Mouse (Mus musculus) MEL (cell line): Measurements from ENCODE around the gene 1700013F07Rik. TPM values are rescaled to one million over a fixed set of nuclear protein-coding genes. Genes with fewer than 3 reads are reported as not detected.
A peak's percentile ranks its signal among the peaks of the same experiment; 100 is the strongest.

ENCODE experiments used
- DNase-seq: peaks from one replicate; pipeline ENCODE4 v3.0.0; 2011; ENCODE audit warnings: low read depth, low spot score
- H3K27ac ChIP-seq: 2 replicates; pipeline ENCODE4 v1.5.1; 2012; ENCODE audit warnings: low read depth, mild to moderate bottlenecking, control low read depth, low read length, moderate library complexity; ENCODE audit not compliant: control insufficient read depth
- H3K27me3 ChIP-seq, 2 experiments: fragments of 150-350 bp in 1 of 2; sonication (generic) in 1 of 2; 2 replicates each; pipeline ENCODE4 v1.6.1; 2012; ENCODE audit warnings: low read length in 2 of 2, mild to moderate bottlenecking in 2 of 2, improper control_type of control experiment in 1 of 2, moderate library complexity in 1 of 2; ENCODE audit not compliant: insufficient read depth in 2 of 2, control insufficient read depth in 1 of 2
- H3K36me3 ChIP-seq, 2 experiments: 2 replicates each; pipeline ENCODE4 v1.6.1; 2012 to 2014; ENCODE audit warnings: low read length in 2 of 2, improper control_type of control experiment in 1 of 2, inconsistent platforms in 1 of 2, mild to moderate bottlenecking in 1 of 2; ENCODE audit not compliant: insufficient read depth in 2 of 2, control insufficient read depth in 1 of 2
- H3K4me1 ChIP-seq, 2 experiments: fragments of 150-350 bp in 1 of 2; sonication (generic) in 1 of 2; 2 replicates each; pipeline ENCODE4 v1.6.1; 2012; ENCODE audit warnings: low read length in 2 of 2, improper control_type of control experiment in 1 of 2, mild to moderate bottlenecking in 1 of 2; ENCODE audit not compliant: insufficient read depth in 2 of 2, control insufficient read depth in 1 of 2
- H3K4me3 ChIP-seq, 2 experiments: fragments of 150-350 bp in 1 of 2; sonication (generic) in 1 of 2; 2 replicates each; pipeline ENCODE4 v1.5.1; 2012; ENCODE audit warnings: low read depth in 2 of 2, low read length in 2 of 2, mild to moderate bottlenecking in 2 of 2, moderate library complexity in 2 of 2, control low read depth in 1 of 2, improper control_type of control experiment in 1 of 2; ENCODE audit not compliant: control insufficient read depth in 1 of 2, insufficient read depth in 1 of 2
- H3K79me2 ChIP-seq: 2 replicates; pipeline ENCODE4 v1.6.1; 2012; ENCODE audit warnings: mild to moderate bottlenecking, low read length, moderate library complexity; ENCODE audit not compliant: control insufficient read depth, poor library complexity, insufficient read depth
- H3K9ac ChIP-seq: 2 replicates; pipeline ENCODE4 v1.6.1; 2012; ENCODE audit warnings: low read depth, mild to moderate bottlenecking, control low read depth, low read length, moderate library complexity; ENCODE audit not compliant: control insufficient read depth, poor library complexity, severe bottlenecking
- H3K9me3 ChIP-seq: fragments of 150-350 bp; sonication (generic); replicated peaks from 2 replicates; pipeline ENCODE4 v1.6.1; 2012; ENCODE audit warnings: mild to moderate bottlenecking, low read length, improper control_type of control experiment, moderate library complexity; ENCODE audit not compliant: insufficient read depth
- BHLHE40 ChIP-seq: IDR thresholded peaks from 2 replicates; pipeline ENCODE4 v1.6.1; 2012; ENCODE audit warnings: low read depth, mild to moderate bottlenecking, inconsistent platforms, low read length, improper control_type of control experiment, borderline replicate concordance
- CHD1 ChIP-seq: IDR thresholded peaks from 2 replicates; pipeline ENCODE4 v1.6.1; 2012; ENCODE audit warnings: low read depth, mild to moderate bottlenecking, inconsistent platforms, low read length, improper control_type of control experiment
- CHD2 ChIP-seq: IDR thresholded peaks from 2 replicates; pipeline ENCODE4 v1.6.1; 2011; ENCODE audit warnings: low read length, improper control_type of control experiment
- CTCF ChIP-seq, 3 experiments: IDR thresholded peaks in 2 of 3; conservative IDR thresholded peaks in 1 of 3; 2 replicates each; pipeline ENCODE4 v1.5.1; 2011 to 2012; ENCODE audit warnings: low read length in 3 of 3, low read depth in 2 of 3, mild to moderate bottlenecking in 2 of 3, improper control_type of control experiment in 1 of 3, inconsistent platforms in 1 of 3, mixed read lengths in 1 of 3, moderate library complexity in 1 of 3; ENCODE audit not compliant: control insufficient read depth in 1 of 3, insufficient read depth in 1 of 3, poor library complexity in 1 of 3, severe bottlenecking in 1 of 3
- ELF1 ChIP-seq: IDR thresholded peaks from 2 replicates; pipeline ENCODE4 v1.6.1; 2014; ENCODE audit warnings: low read depth, mild to moderate bottlenecking, inconsistent platforms, low read length, improper control_type of control experiment, moderate library complexity
- EP300 ChIP-seq, 2 experiments: IDR thresholded peaks; 2 replicates each; pipeline ENCODE4 v1.6.1; 2011; ENCODE audit warnings: improper control_type of control experiment in 2 of 2, low read length in 2 of 2, low read depth in 1 of 2, mild to moderate bottlenecking in 1 of 2
- ETS1 ChIP-seq: IDR thresholded peaks from 2 replicates; pipeline ENCODE4 v1.6.1; 2012; ENCODE audit warnings: low read depth, mild to moderate bottlenecking, inconsistent platforms, low read length, improper control_type of control experiment, moderate library complexity
- GABPA ChIP-seq: IDR thresholded peaks from 2 replicates; pipeline ENCODE4 v1.6.1; 2012; ENCODE audit warnings: low read depth, mild to moderate bottlenecking, inconsistent platforms, low read length, improper control_type of control experiment, moderate library complexity
- GATA1 ChIP-seq: IDR thresholded peaks from 2 replicates; pipeline ENCODE4 v1.6.1; 2011; ENCODE audit warnings: low read depth, low read length, improper control_type of control experiment
- HCFC1 ChIP-seq: IDR thresholded peaks from 2 replicates; pipeline ENCODE4 v1.6.1; 2012; ENCODE audit warnings: low read depth, mild to moderate bottlenecking, inconsistent platforms, low read length, improper control_type of control experiment, moderate library complexity
- JUND ChIP-seq: IDR thresholded peaks from 2 replicates; pipeline ENCODE4 v1.6.1; 2011; ENCODE audit warnings: low read depth, mild to moderate bottlenecking, improper control_type of control experiment, low read length
- KAT2A ChIP-seq: conservative IDR thresholded peaks from 2 replicates; pipeline ENCODE4 v1.6.1; 2012; ENCODE audit warnings: low read depth, low read length, improper control_type of control experiment, inconsistent platforms
- MAFK ChIP-seq: IDR thresholded peaks from 2 replicates; pipeline ENCODE4 v1.6.1; 2011; ENCODE audit warnings: low read depth, mild to moderate bottlenecking, low read length, improper control_type of control experiment, borderline replicate concordance
- MAX ChIP-seq: IDR thresholded peaks from 2 replicates; pipeline ENCODE4 v1.6.1; 2011; ENCODE audit warnings: low read length, improper control_type of control experiment
- MAZ ChIP-seq: IDR thresholded peaks from 2 replicates; pipeline ENCODE4 v1.6.1; 2012; ENCODE audit warnings: low read depth, mild to moderate bottlenecking, inconsistent platforms, low read length, improper control_type of control experiment
- MEF2A ChIP-seq: IDR thresholded peaks from 2 replicates; pipeline ENCODE4 v1.6.1; 2014; ENCODE audit warnings: low read depth, mild to moderate bottlenecking, inconsistent platforms, low read length, improper control_type of control experiment; ENCODE audit not compliant: poor library complexity, insufficient replicate concordance, severe bottlenecking; ENCODE audit errors: extremely low read depth
- MXI1 ChIP-seq: IDR thresholded peaks from 2 replicates; pipeline ENCODE4 v1.6.1; 2011; ENCODE audit warnings: mild to moderate bottlenecking, low read depth, low read length, improper control_type of control experiment
- MYB ChIP-seq: IDR thresholded peaks from 2 replicates; pipeline ENCODE4 v1.6.1; 2011; ENCODE audit warnings: mild to moderate bottlenecking, low read depth, low read length, improper control_type of control experiment
- MYC ChIP-seq: IDR thresholded peaks from 2 replicates; pipeline ENCODE4 v1.6.1; 2011; ENCODE audit warnings: low read depth, mild to moderate bottlenecking, low read length, improper control_type of control experiment, moderate library complexity
- NELFE ChIP-seq: IDR thresholded peaks from 2 replicates; pipeline ENCODE4 v1.6.1; 2011; ENCODE audit warnings: low read depth, low read length, improper control_type of control experiment
- NRF1 ChIP-seq: IDR thresholded peaks from 2 replicates; pipeline ENCODE4 v1.6.1; 2014; ENCODE audit warnings: low read depth, mild to moderate bottlenecking, inconsistent platforms, low read length, improper control_type of control experiment, moderate library complexity; ENCODE audit not compliant: poor library complexity, insufficient read depth, severe bottlenecking
- POLR2A ChIP-seq, 2 experiments: IDR thresholded peaks; 2 replicates each; pipeline ENCODE4 v1.6.1; 2011 to 2012; ENCODE audit warnings: low read length in 2 of 2, mild to moderate bottlenecking in 2 of 2, control low read depth in 1 of 2, improper control_type of control experiment in 1 of 2, low read depth in 1 of 2, moderate library complexity in 1 of 2; ENCODE audit not compliant: control insufficient read depth in 1 of 2, insufficient read depth in 1 of 2, poor library complexity in 1 of 2
- POLR2AphosphoS2 ChIP-seq: IDR thresholded peaks from 2 replicates; pipeline ENCODE4 v1.6.1; 2011; ENCODE audit warnings: low read length, improper control_type of control experiment
- POLR2AphosphoS5 ChIP-seq: IDR thresholded peaks from 2 replicates; pipeline ENCODE4 v1.6.1; 2012; ENCODE audit warnings: low read depth, borderline replicate concordance, mild to moderate bottlenecking, inconsistent platforms, low read length, moderate library complexity, mixed read lengths
- RCOR1 ChIP-seq: IDR thresholded peaks from 2 replicates; pipeline ENCODE4 v1.6.1; 2012; ENCODE audit warnings: low read depth, mild to moderate bottlenecking, inconsistent platforms, low read length, improper control_type of control experiment
- SIN3A ChIP-seq: IDR thresholded peaks from 2 replicates; pipeline ENCODE4 v1.6.1; 2012; ENCODE audit warnings: low read length, improper control_type of control experiment, inconsistent platforms
- SMC3 ChIP-seq: IDR thresholded peaks from 2 replicates; pipeline ENCODE4 v1.6.1; 2011; ENCODE audit warnings: low read depth, low read length, improper control_type of control experiment
- TAL1 ChIP-seq: IDR thresholded peaks from 2 replicates; pipeline ENCODE4 v1.6.1; 2012; ENCODE audit warnings: mild to moderate bottlenecking, inconsistent platforms, low read length, moderate library complexity, mixed read lengths
- TBP ChIP-seq: IDR thresholded peaks from 2 replicates; pipeline ENCODE4 v1.8.0; 2011; ENCODE audit warnings: low read depth, low read length, improper control_type of control experiment
- TCF12 ChIP-seq: IDR thresholded peaks from 2 replicates; pipeline ENCODE4 v1.6.1; 2014; ENCODE audit warnings: low read depth, mild to moderate bottlenecking, inconsistent platforms, low read length, improper control_type of control experiment, moderate library complexity
- UBTF ChIP-seq: IDR thresholded peaks from 2 replicates; pipeline ENCODE4 v1.6.1; 2012; ENCODE audit warnings: low read depth, mild to moderate bottlenecking, inconsistent platforms, low read length, improper control_type of control experiment, moderate library complexity, borderline replicate concordance; ENCODE audit not compliant: insufficient read depth
- USF1 ChIP-seq: IDR thresholded peaks from 2 replicates; pipeline ENCODE4 v1.6.1; 2014; ENCODE audit warnings: low read depth, mild to moderate bottlenecking, inconsistent platforms, low read length, improper control_type of control experiment, moderate library complexity
- USF2 ChIP-seq, 2 experiments: IDR thresholded peaks; 2 replicates each; pipeline ENCODE4 v1.6.1; 2011 to 2012; ENCODE audit warnings: improper control_type of control experiment in 2 of 2, low read length in 2 of 2, borderline replicate concordance in 1 of 2, inconsistent platforms in 1 of 2, low read depth in 1 of 2, mild to moderate bottlenecking in 1 of 2; ENCODE audit not compliant: insufficient read depth in 1 of 2
- ZC3H11A ChIP-seq: IDR thresholded peaks from 2 replicates; pipeline ENCODE4 v1.6.1; 2012; ENCODE audit warnings: low read depth, mild to moderate bottlenecking, inconsistent platforms, low read length, improper control_type of control experiment
- ZKSCAN1 ChIP-seq: IDR thresholded peaks from 2 replicates; pipeline ENCODE4 v1.6.1; 2012; ENCODE audit warnings: low read depth, mild to moderate bottlenecking, inconsistent platforms, low read length, improper control_type of control experiment, moderate library complexity
- ZMIZ1 ChIP-seq: IDR thresholded peaks from 2 replicates; pipeline ENCODE4 v1.6.1; 2012; ENCODE audit warnings: low read depth, mild to moderate bottlenecking, inconsistent platforms, low read length, improper control_type of control experiment, moderate library complexity
- ZNF384 ChIP-seq: IDR thresholded peaks from 2 replicates; pipeline ENCODE4 v1.6.1; 2012; ENCODE audit warnings: low read depth, mild to moderate bottlenecking, inconsistent platforms, low read length, improper control_type of control experiment
- polyA plus RNA-seq, 2 experiments: library from polyadenylated mRNA; stranded (reverse) in 1 of 2; unstranded in 1 of 2; fragments of >175 nt in 1 of 2; fragments of >200 nt in 1 of 2; gene quantifications; 2 replicates each; pipeline versions ENCODE4 v1.2.1 to v1.2.4; 2012; ENCODE audit warnings: low replicate concordance in 2 of 2, low read depth in 1 of 2; ENCODE audit not compliant: insufficient read length in 2 of 2, insufficient read depth in 1 of 2, missing spikeins in 1 of 2
- total RNA-seq: library from RNA; depleted of rRNA; stranded (reverse); fragments of 300-350 nt; gene quantifications from 2 replicates; pipeline ENCODE4 v1.2.3, GENCODE M21; 2012

Gene 1700013F07Rik
- total and polyA plus RNA-seq, 3 experiments: 0.17 TPM; not detected in 2

GRCm38 (mm10) chr3:108562777-108563271, 28.9 kb downstream of the 1700013F07Rik start:
- Histone ChIP-seq H3K9ac (peak overlapping the region; percentile 79), H3K27me3 (no peaks in the 10 kb centered on the region), H3K9me3 (no peaks in the 10 kb centered on the region), H3K4me3 (peak overlapping the region; percentile 69 to 93), H3K4me1 (peaks cover 4% of the 10 kb centered on the region in 2 experiments; a peak in 2 of 4 replicates), H3K36me3 (peaks cover 0 to 9% of the 10 kb centered on the region in 2 experiments; a peak in 2 of 4 replicates), H3K79me2 (peaks cover 6% of the 10 kb centered on the region), H3K27ac (peak overlapping the region; percentile 93)
- DNase-seq: no peak
- TF ChIP-seq EP300 (IDR thresholded peaks at IDR 0.05; ENCODE audit: low read depth in 1 of 2, low read length in 2 of 2): no peak; a peak in 1 of 4 replicates
- TF ChIP-seq USF1: no peak; the same call in 1 of the 2 replicates
- TF ChIP-seq ETS1: no peak
- no peak for TF ChIP-seq MYB
- TF ChIP-seq HCFC1: no peak
- peak; percentile 2; the same call in 1 of the 2 replicates for TF ChIP-seq TBP
- peak; percentile 10; the same call in 1 of the 2 replicates for TF ChIP-seq CHD1
- TF ChIP-seq RCOR1: no peak
- TF ChIP-seq MYC: peak; percentile 83
- TF ChIP-seq BHLHE40: peak; percentile 65; the same call in 1 of the 2 replicates
- no peak for TF ChIP-seq MAFK
- no peak for TF ChIP-seq TCF12
- TF ChIP-seq ZNF384: no peak
- no peak for TF ChIP-seq ZKSCAN1
- no peak for TF ChIP-seq UBTF
- TF ChIP-seq MEF2A: no peak
- TF ChIP-seq TAL1: no peak
- TF ChIP-seq MAX: no peak
- peak in 2 of 3 experiments; percentile 32 to 53; a peak in 4 of 6 replicates for TF ChIP-seq CTCF (IDR thresholded peaks at IDR 0.05 in 2 of 3, conservative IDR thresholded peaks at IDR 0.05 in 1 of 3; ENCODE audit: control insufficient read depth in 1 of 3, insufficient read depth in 1 of 3, low read depth in 2 of 3, low read length in 3 of 3, poor library complexity in 1 of 3, severe bottlenecking in 1 of 3)
- TF ChIP-seq ZC3H11A: no peak
- no peak for TF ChIP-seq MAZ
- TF ChIP-seq POLR2AphosphoS2: no peak
- peak; percentile 92 for TF ChIP-seq MXI1
- TF ChIP-seq SIN3A: no peak
- TF ChIP-seq USF2 (IDR thresholded peaks at IDR 0.05; ENCODE audit: borderline replicate concordance in 1 of 2, insufficient read depth in 1 of 2, low read depth in 1 of 2, low read length in 2 of 2): no peak
- no peak for TF ChIP-seq JUND
- TF ChIP-seq KAT2A: no peak
- TF ChIP-seq ELF1: no peak
- no peak for TF ChIP-seq ZMIZ1
- TF ChIP-seq SMC3: no peak
- peak; percentile 21; the same call in 1 of the 2 replicates for TF ChIP-seq NELFE
- TF ChIP-seq POLR2A (IDR thresholded peaks at IDR 0.05; ENCODE audit: control insufficient read depth in 1 of 2, insufficient read depth in 1 of 2, low read depth in 1 of 2, low read length in 2 of 2, poor library complexity in 1 of 2): peak in 1 of 2 experiments; percentile 10; a peak in 1 of 4 replicates
- no peak for TF ChIP-seq CHD2
- no peak for TF ChIP-seq POLR2AphosphoS5
- TF ChIP-seq GATA1: no peak
- no peak for TF ChIP-seq GABPA
- TF ChIP-seq NRF1: no peak
